Mouse (Mus musculus) intestine, embryonic 14.5 days (tissue): ENCODE measurements around the gene Gjb6. TPM values are rescaled to one million over a fixed set of nuclear protein-coding genes. Genes with fewer than 3 reads are reported as not detected.

ENCODE experiments used
- polyA plus RNA-seq: library from polyadenylated mRNA; unstranded; fragments of >200 nt; fragmentation: Nextera tagmentation; extraction: Ambion mirVana; gene quantifications from 2 replicates; pipeline ENCODE4 v1.2.1, GENCODE M21; 2014

Gene Gjb6
- polyA plus RNA-seq, 1 experiment from 2014 or later = not detected

Other genes with a start within 250 kb of the Gjb6 start
- gene Zmym2, start 247.0 kb downstream of the Gjb6 start, polyA plus RNA-seq = 37.6 and 45.9 TPM in 2 replicates
- gene Gja3, start 75.5 kb downstream of the Gjb6 start, polyA plus RNA-seq = 0.16 and 0.23 TPM in 2 replicates
- gene Gjb2, start 28.9 kb downstream of the Gjb6 start, polyA plus RNA-seq = 2.2 and 3.7 TPM in 2 replicates
- gene Gm4491, start 17.7 kb downstream of the Gjb6 start, polyA plus RNA-seq = not detected in 2 replicates